Mouse (Mus musculus) C2C12 (cell line): Measurements from ENCODE around the gene Plekha3. TPM values are rescaled to one million over a fixed set of nuclear protein-coding genes. Genes with fewer than 3 reads are reported as not detected.

Experiments
- H3K27me3 ChIP-seq: one replicate; pipeline ENCODE4 v1.6.1; 2011; ENCODE audit not compliant: control insufficient read depth, insufficient read depth, insufficient read length
- H3K36me3 ChIP-seq: one replicate; pipeline ENCODE4 v1.6.1; 2011; ENCODE audit not compliant: control insufficient read depth, insufficient read depth
- H3K4me3 ChIP-seq: one replicate; pipeline ENCODE4 v1.5.1; 2011; ENCODE audit warnings: mild to moderate bottlenecking, control low read depth; ENCODE audit not compliant: poor library complexity, insufficient read depth, severe bottlenecking
- H3K79me2 ChIP-seq: one replicate; pipeline ENCODE4 v1.6.1; 2011; ENCODE audit not compliant: control insufficient read depth, insufficient read depth
- H3K79me3 ChIP-seq: one replicate; pipeline ENCODE4 v1.6.1; 2011; ENCODE audit warnings: low read depth, control low read depth
- H3ac ChIP-seq: one replicate; pipeline ENCODE3; 2011; ENCODE audit warnings: low read depth; ENCODE audit not compliant: control insufficient read depth, insufficient read length
- CEBPB ChIP-seq: IDR thresholded peaks from one replicate; pipeline ENCODE4 v1.6.1; 2011; ENCODE audit warnings: low read depth, mild to moderate bottlenecking, control low read depth, moderate library complexity
- CTCF ChIP-seq: IDR thresholded peaks from one replicate; pipeline ENCODE4 v1.5.1; 2011; ENCODE audit not compliant: control insufficient read depth, insufficient read depth, insufficient read length
- FOSL1 ChIP-seq: IDR thresholded peaks from one replicate; pipeline ENCODE4 v1.8.0; 2011; ENCODE audit warnings: mild to moderate bottlenecking, low read length; ENCODE audit not compliant: poor library complexity, insufficient read depth, severe bottlenecking
- MAX ChIP-seq: IDR thresholded peaks from one replicate; pipeline ENCODE4 v1.6.1; 2011; ENCODE audit warnings: mild to moderate bottlenecking, control low read depth
- MYOD1 ChIP-seq: IDR thresholded peaks from one replicate; pipeline ENCODE4 v1.6.1; 2011; ENCODE audit warnings: low read depth; ENCODE audit not compliant: control insufficient read depth, insufficient read length
- MYOG ChIP-seq: IDR thresholded peaks from one replicate; pipeline ENCODE4 v1.6.1; 2011; ENCODE audit not compliant: control insufficient read depth, insufficient read length; ENCODE audit errors: extremely low read depth
- USF1 ChIP-seq: IDR thresholded peaks from one replicate; pipeline ENCODE4 v1.6.1; 2011; ENCODE audit warnings: low read depth, mild to moderate bottlenecking, control low read depth, moderate library complexity
- polyA plus RNA-seq: library from polyadenylated mRNA; unstranded; fragments of >200 nt; fragmentation: generic; extraction: Trizol; gene quantifications from one replicate; pipeline ENCODE4 v1.2.1, GENCODE M21; 2012; ENCODE audit warnings: missing spikeins

Gene Plekha3
- polyA plus RNA-seq, 1 experiment = 22.0 TPM

- H3K36me3 ChIP-seq = peaks cover 8% of the 10 kb centered on the region
- no peaks in the 10 kb centered on the region for H3K27me3 ChIP-seq
- peaks cover 30% of the 10 kb centered on the region for H3K79me3 ChIP-seq
- H3ac ChIP-seq = no peak overlapping the region
- H3K4me3 ChIP-seq = peak overlapping the region; percentile 40
- TF ChIP-seq MAX = no peak
- H3K79me2 ChIP-seq = peaks cover 42% of the 10 kb centered on the region
Observed at GRCm38 (mm10) chr2:76673472-76674081, 1.5 kb upstream of the Plekha3 start.

DNA sequence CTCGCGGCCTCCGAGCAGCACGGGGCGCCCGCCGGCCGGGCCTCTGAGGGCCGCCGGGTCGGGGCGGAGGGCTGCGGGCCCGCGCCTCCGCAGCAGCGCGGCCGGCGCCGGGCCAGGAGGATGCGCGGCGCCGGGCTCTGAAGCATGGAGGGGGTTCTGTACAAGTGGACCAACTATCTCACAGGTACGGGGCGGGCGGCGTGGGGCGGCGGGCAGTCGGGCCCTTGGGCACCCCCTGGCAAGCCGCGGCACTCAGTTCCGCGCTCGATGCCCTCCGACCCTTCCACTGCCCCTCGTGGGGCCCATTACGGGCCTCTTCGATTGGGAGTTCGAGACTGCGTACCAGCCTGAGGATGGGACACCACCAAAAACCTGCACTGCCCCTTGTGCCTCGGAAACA is 370 bp downstream of the Plekha3 start:
- H3ac ChIP-seq = peak overlapping the region; percentile 85
- TF ChIP-seq CEBPB (no peak), MYOG (no peak), USF1 (no peak), CTCF (no peak), FOSL1 (no peak), MAX (no peak), MYOD1 (no peak)
- H3K4me3 ChIP-seq = peak overlapping the region; percentile 68
- H3K79me2 ChIP-seq = peaks cover 61% of the 10 kb centered on the region
- H3K36me3 ChIP-seq = peaks cover 27% of the 10 kb centered on the region
- peaks cover 49% of the 10 kb centered on the region for H3K79me3 ChIP-seq
- H3K27me3 ChIP-seq = no peaks in the 10 kb centered on the region

DNA sequence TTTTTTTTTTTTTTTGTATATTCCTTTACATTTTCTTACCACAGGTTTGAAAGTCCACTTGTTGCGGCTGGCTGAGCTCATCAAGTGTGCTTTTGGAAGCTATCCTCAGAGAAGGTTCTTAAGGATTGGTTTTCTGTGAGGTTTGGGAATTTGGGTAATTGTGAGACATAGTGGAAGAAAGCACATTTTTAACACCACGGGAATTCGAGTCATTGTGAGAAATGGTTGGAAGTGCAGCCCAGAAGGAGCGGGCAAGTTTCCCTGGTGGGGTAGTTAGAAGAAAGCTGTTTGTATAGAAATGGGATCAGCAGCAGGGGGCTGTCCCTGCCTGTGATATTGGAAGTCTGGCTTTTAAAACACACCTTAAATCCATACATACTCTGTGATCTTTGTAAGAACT is 868 bp downstream of the Plekha3 start:
- Histone ChIP-seq H3K36me3 (peaks cover 32% of the 10 kb centered on the region), H3K79me3 (peaks cover 54% of the 10 kb centered on the region), H3K4me3 (peak overlapping the region; percentile 68), H3K79me2 (peaks cover 66% of the 10 kb centered on the region), H3K27me3 (no peaks in the 10 kb centered on the region), H3ac (peak overlapping the region; percentile 64)
- TF ChIP-seq USF1 = no peak
- no peak for TF ChIP-seq CTCF
- no peak for TF ChIP-seq MAX
- TF ChIP-seq MYOG = no peak
- TF ChIP-seq CEBPB = no peak
- no peak for TF ChIP-seq MYOD1
- no peak for TF ChIP-seq FOSL1

GRCm38 (mm10) chr2:76676401-76677226 is 1.5 kb downstream of the Plekha3 start:
- Histone ChIP-seq H3K4me3 (peak overlapping the region; percentile 68), H3K79me2 (peaks cover 72% of the 10 kb centered on the region), H3K79me3 (peaks cover 58% of the 10 kb centered on the region), H3K36me3 (peaks cover 38% of the 10 kb centered on the region), H3K27me3 (no peaks in the 10 kb centered on the region), H3ac (peak overlapping the region; percentile 64)
- no peak for TF ChIP-seq CTCF
- TF ChIP-seq MYOD1 = no peak
- TF ChIP-seq USF1 = no peak
- peak; percentile 80 for TF ChIP-seq MAX
- TF ChIP-seq MYOG = no peak
- peak; percentile 21 for TF ChIP-seq CEBPB
- TF ChIP-seq FOSL1 = no peak

GRCm38 (mm10) chr2:76682301-76682700 is 7.2 kb downstream of the Plekha3 start:
- peaks cover 93% of the 10 kb centered on the region for H3K36me3 ChIP-seq
- H3K79me3 ChIP-seq = peaks cover 41% of the 10 kb centered on the region
- TF ChIP-seq USF1 (no peak), MAX (no peak), CEBPB (no peak), MYOG (no peak), MYOD1 (no peak), CTCF (no peak), FOSL1 (no peak)
- peaks cover 59% of the 10 kb centered on the region for H3K79me2 ChIP-seq
- no peak overlapping the region for H3ac ChIP-seq
- H3K4me3 ChIP-seq = no peak overlapping the region
- no peaks in the 10 kb centered on the region for H3K27me3 ChIP-seq
